Mouse (Mus musculus) embryonic facial prominence, embryonic 13.5 days (tissue): ENCODE data around the gene Gpx1. TPM values are rescaled to one million over a fixed set of nuclear protein-coding genes. Genes with fewer than 3 reads are reported as not detected.
"Not testable (repeated sequence)": the region's sequence is repeated elsewhere in the genome, so short reads cannot be mapped to it uniquely, and the experiment has no call there.

Source experiments
- ATAC-seq: fragments of 200-750 bp; cut with Nextera tagmentation; 2 replicates; pipeline ENCODE4 v1.8.0; 2017; ENCODE audit warnings: low read depth; ENCODE audit not compliant: insufficient number of reproducible peaks, insufficient read depth, low FRiP score, low TSS enrichment
- H3K27ac ChIP-seq: fragments of 300-500 bp; sonication (generic); 2 replicates; pipeline ENCODE4 v1.5.1; 2015; ENCODE audit warnings: moderate library complexity, mild to moderate bottlenecking, inconsistent platforms
- H3K27me3 ChIP-seq: fragments of 300-500 bp; sonication (generic); 2 replicates; pipeline ENCODE4 v1.6.1; 2015; ENCODE audit warnings: mild to moderate bottlenecking, inconsistent platforms
- H3K36me3 ChIP-seq: fragments of 300-500 bp; sonication (generic); 2 replicates; pipeline ENCODE4 v1.6.1; 2015; ENCODE audit warnings: mild to moderate bottlenecking, inconsistent platforms
- H3K4me1 ChIP-seq: fragments of 300-500 bp; sonication (generic); 2 replicates; pipeline ENCODE4 v1.6.1; 2015; ENCODE audit warnings: inconsistent platforms
- H3K4me2 ChIP-seq: fragments of 300-500 bp; sonication (generic); 2 replicates; pipeline ENCODE4 v1.6.1; 2015; ENCODE audit warnings: moderate library complexity, mild to moderate bottlenecking, inconsistent platforms
- H3K4me3 ChIP-seq: fragments of 300-500 bp; sonication (generic); 2 replicates; pipeline ENCODE4 v1.5.1; 2015; ENCODE audit warnings: mild to moderate bottlenecking, inconsistent platforms
- H3K9ac ChIP-seq: fragments of 300-500 bp; sonication (generic); 2 replicates; pipeline ENCODE4 v1.6.1; 2015; ENCODE audit warnings: mild to moderate bottlenecking, inconsistent platforms
- H3K9me3 ChIP-seq: fragments of 300-500 bp; sonication (generic); 2 replicates; pipeline ENCODE4 v1.6.1; 2016; ENCODE audit warnings: inconsistent platforms
- WGBS: fragments of 180-500 bp; shearing (Covaris S2); methylation state at CpG from one replicate; pipeline ENCODE4 v1.1.7; 2015; ENCODE audit warnings: mixed read lengths; 5-methylcytosine and 5-hydroxymethylcytosine counted together
- polyA plus RNA-seq: library from polyadenylated mRNA; unstranded; fragments of >200 nt; fragmentation: Nextera tagmentation; extraction: Ambion mirVana; gene quantifications from 2 replicates; pipeline ENCODE4 v1.2.1, GENCODE M21; 2015

Gene Gpx1
- polyA plus RNA-seq, 1 experiment from 2014 or later: 775 TPM

DNA sequence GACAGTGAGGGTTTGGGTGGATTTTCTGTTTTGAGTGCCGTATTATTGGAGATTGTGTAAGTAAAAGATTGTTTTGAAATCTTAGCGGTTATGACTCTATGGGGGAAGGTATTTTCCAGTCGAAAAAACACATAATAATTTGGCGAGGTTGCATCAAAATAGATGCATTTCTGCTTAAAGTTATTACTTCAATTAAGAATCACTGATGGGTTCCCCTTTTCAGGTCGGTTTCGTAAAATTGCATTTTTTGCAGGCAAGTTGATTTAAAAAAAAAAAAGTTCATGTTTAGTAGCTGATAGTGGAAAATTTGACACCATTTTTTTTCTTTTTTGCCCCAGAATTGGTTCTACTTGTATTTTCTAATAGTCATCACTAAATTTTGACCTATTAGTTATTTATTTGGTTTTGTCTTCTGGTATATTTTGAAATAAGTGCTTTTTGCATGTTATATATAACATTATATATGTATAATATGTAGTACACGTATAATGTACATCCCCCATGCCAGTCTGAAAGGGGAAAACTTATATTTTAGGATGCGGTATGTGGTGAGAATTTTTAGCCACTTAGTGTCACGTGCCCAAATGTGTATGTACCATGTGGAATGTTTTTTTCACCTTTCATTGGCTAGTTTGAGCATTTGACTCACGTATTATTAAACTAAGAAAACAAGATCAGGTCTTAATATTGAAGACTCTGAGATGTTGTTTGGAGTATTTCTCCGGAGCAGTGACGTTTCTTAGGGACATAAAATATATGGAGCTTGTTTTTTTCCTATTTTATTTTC, 31.5 kb upstream of the Gpx1 start:
- H3K4me3 ChIP-seq: peak overlapping the region; percentile 94
- H3K9me3 ChIP-seq: no peaks in the 10 kb centered on the region
- H3K4me2 ChIP-seq: peak overlapping the region; percentile 86
- peak overlapping the region; percentile 100 for H3K27ac ChIP-seq
- H3K27me3 ChIP-seq: no peaks in the 10 kb centered on the region
- ATAC-seq: no peak
- H3K9ac ChIP-seq: peak overlapping the region; percentile 98
- peaks cover 27% of the 10 kb centered on the region for H3K4me1 ChIP-seq
- H3K36me3 ChIP-seq: peaks cover 21% of the 10 kb centered on the region
- WGBS: 18% methylated on average over 12 of the region's 12 CpGs

DNA sequence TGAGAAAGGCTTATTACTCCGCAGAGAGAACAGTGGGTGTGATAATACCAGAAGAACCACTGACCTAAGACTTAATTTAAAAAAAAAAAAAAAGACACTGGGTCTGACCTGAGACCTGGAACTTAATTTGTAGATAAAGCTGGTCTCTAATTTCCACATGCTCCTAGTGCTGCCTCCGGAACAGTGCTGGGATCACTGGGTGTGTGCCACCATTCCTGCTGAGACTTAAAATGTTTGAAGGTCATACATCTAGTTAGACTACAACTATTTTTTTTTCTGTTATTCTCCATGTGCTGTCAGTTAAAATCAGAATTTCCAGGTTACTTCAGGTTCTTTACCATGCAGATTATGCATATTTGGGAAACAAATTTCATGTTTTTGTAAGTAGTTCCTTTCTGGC, 30.6 kb upstream of the Gpx1 start:
- H3K36me3 ChIP-seq: peaks cover 11% of the 10 kb centered on the region
- H3K4me2 ChIP-seq: peak overlapping the region; percentile 86
- no peaks in the 10 kb centered on the region for H3K9me3 ChIP-seq
- peak overlapping the region; percentile 94 for H3K4me3 ChIP-seq
- H3K9ac ChIP-seq: peak overlapping the region; percentile 67
- no peaks in the 10 kb centered on the region for H3K27me3 ChIP-seq
- WGBS: 55% methylated on average over 2 of the region's 2 CpGs
- no peak for ATAC-seq
- H3K27ac ChIP-seq: no peak overlapping the region
- peaks cover 27% of the 10 kb centered on the region for H3K4me1 ChIP-seq

DNA sequence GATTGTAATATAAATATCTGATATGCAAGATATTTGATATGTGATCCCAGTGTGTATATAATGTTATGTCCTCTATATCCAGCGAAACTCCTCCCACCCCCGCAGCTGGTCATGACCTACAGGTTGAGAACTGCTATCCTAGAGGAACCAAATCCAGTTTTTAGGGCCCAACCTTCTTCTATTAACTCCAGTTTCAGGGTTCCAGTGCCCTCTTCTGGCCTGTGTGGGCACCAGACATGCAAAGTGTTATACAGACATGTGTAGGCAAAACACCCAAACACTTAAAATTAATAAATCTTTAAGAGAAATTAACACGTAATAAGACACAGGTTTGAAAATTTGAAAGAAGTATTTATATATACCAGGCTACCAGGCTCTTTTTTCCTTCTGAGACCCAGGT, 21.1 kb upstream of the Gpx1 start:
- H3K9ac ChIP-seq: no peak overlapping the region
- H3K9me3 ChIP-seq: no peaks in the 10 kb centered on the region
- H3K27me3 ChIP-seq: no peaks in the 10 kb centered on the region
- no peak for ATAC-seq
- no peak overlapping the region for H3K4me3 ChIP-seq
- H3K4me2 ChIP-seq: no peak overlapping the region
- 94% methylated on average over 3 of the region's 3 CpGs for WGBS
- H3K4me1 ChIP-seq: no peaks in the 10 kb centered on the region
- no peak overlapping the region for H3K27ac ChIP-seq
- H3K36me3 ChIP-seq: peaks cover 35% of the 10 kb centered on the region

DNA sequence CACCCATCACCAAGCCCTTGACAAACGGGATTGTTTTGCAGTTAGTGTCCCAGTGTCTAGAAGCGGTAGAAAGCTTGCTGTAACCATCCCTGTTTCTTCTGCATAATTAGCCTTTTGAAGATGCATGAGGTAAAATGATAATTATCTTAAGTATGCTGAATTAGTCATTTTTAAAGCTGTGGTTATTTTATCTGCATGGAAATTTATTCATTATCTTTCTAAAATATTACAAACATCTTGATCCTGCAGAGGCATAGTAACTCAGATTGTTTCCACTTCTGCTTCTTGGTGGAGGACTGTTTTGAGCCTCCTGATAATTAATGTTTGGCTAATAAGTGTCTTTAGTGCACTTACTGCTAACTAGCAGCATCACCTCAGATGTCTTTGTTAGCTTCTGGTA, 20.2 kb upstream of the Gpx1 start:
- no peak for ATAC-seq
- Histone ChIP-seq H3K4me2 (no peak overlapping the region), H3K4me1 (no peaks in the 10 kb centered on the region), H3K27ac (no peak overlapping the region), H3K27me3 (no peaks in the 10 kb centered on the region), H3K4me3 (no peak overlapping the region), H3K9ac (no peak overlapping the region), H3K36me3 (peaks cover 38% of the 10 kb centered on the region), H3K9me3 (no peaks in the 10 kb centered on the region)
- WGBS: 82% methylated on average over 2 of the region's 2 CpGs

DNA sequence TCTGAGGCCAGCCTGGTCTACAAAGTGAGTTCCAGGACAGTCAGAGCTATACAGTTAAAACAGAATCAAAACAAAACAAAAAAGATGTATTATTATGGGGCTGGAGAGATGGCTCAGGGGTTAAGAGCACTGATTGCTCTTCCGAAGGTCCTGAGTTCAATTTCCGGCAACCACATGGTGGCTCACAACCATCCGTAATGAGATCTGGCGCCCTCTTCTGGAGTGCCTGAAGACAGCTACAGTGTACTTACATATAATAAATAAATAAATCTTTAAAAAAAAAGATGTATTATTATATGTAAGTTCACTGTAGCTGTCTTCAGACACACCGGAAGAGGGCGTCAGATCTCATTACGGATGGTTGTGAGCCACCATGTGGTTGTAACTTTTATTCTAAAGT, 16.6 kb upstream of the Gpx1 start:
- not testable (repeated sequence) for H3K4me2 ChIP-seq, H3K9me3 ChIP-seq, H3K4me1 ChIP-seq, H3K27ac ChIP-seq, ATAC-seq, H3K4me3 ChIP-seq, H3K9ac ChIP-seq, H3K27me3 ChIP-seq
- WGBS: 77% methylated on average over 7 of the region's 7 CpGs
- H3K36me3 ChIP-seq: peaks cover 34% of the 10 kb centered on the region

DNA sequence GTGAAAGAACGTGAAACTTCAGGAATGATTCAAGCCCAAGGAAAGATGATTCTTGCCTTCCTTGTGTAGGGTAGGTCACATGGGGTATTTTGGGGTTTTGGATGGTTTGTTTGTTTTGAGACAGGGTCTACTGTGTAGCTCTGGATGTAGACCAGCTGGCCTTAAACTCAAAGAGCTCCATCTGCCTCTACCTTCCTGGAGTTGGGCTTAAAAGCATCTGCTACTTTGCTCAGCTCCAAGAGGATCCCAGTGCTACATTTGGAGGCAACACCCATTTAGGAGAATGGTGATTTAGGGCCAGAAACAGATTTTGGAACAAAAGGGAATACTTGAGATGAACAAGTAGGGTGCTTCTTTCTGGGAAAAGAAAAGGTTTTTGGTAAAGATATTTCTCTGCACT, 13.9 kb upstream of the Gpx1 start:
- H3K4me3 ChIP-seq: no peak overlapping the region
- no peak overlapping the region for H3K27ac ChIP-seq
- no peaks in the 10 kb centered on the region for H3K9me3 ChIP-seq
- H3K4me2 ChIP-seq: no peak overlapping the region
- no peaks in the 10 kb centered on the region for H3K4me1 ChIP-seq
- no peak overlapping the region for H3K9ac ChIP-seq
- H3K27me3 ChIP-seq: no peaks in the 10 kb centered on the region
- ATAC-seq: no peak
- peaks cover 46% of the 10 kb centered on the region for H3K36me3 ChIP-seq
- WGBS: 87% methylated on average over 1 of the region's 1 CpGs

DNA sequence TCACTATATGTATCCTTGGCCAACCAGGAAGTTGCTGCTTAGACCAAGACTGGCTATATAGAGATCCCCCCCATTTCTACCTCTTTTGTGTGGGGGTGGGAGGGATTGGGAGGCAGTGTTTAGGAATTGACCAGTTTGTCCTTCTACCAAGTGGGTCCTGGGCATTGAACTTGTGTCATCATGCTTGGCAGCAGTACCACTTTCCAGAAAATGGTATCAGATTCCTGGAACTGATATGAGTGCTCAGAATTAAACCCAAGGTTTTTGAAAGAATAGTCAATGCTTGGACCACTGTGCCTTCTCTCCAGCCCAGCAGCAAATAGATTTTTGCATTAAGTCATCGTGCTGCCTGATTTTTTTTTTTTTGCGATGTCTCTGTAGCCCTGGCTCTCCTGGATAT, 12.9 kb upstream of the Gpx1 start:
- Histone ChIP-seq H3K9ac (no peak overlapping the region), H3K4me1 (no peaks in the 10 kb centered on the region), H3K4me2 (no peak overlapping the region), H3K27ac (no peak overlapping the region), H3K27me3 (no peaks in the 10 kb centered on the region), H3K4me3 (no peak overlapping the region), H3K36me3 (peaks cover 53% of the 10 kb centered on the region), H3K9me3 (no peaks in the 10 kb centered on the region)
- ATAC-seq: no peak
- 98% methylated on average over 2 of the region's 2 CpGs for WGBS

DNA sequence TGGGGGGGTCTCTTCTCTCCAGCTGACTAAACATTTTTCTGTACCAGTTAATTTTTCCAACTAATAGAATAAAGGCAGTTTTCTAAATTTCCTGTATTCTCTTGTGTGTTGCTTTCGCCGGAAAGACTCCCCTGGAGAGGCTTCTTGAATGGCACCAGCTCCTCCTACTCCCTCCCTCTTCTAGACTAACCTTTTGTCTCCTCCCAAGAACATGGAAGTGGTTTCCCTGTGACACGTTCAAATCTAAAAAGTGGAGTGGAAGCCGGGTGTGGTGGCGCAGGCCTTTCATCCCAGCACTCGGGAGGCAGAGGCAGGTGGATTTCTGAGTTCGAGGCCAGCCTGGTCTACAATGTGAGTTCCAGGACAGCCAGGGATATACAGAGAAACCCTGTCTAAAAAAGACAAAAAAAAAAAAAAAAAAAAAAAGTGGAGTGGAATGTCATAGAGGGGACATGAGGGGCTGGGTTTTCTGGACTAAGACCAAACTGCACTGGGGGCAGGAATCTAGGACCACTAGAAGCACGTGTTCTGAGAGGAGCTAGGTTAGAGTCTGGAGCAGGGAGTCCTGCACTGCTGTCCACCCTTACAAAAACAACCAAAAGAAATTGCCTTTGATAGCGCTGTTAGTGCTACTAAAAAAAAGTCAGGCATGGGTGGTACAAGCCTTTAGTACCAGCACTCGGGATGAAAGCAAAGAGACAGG, 704 bp upstream of the Gpx1 start:
- peaks cover 41% of the 10 kb centered on the region for H3K36me3 ChIP-seq
- peaks cover 26% of the 10 kb centered on the region for H3K4me1 ChIP-seq
- peak overlapping the region; percentile 98 for H3K27ac ChIP-seq
- H3K27me3 ChIP-seq: no peaks in the 10 kb centered on the region
- no peak for ATAC-seq
- whole genome bisulfite sequencing: 64% methylated on average over 10 of the region's 10 CpGs
- H3K9ac ChIP-seq: peak overlapping the region; percentile 94; the same call in 1 of the 2 replicates
- H3K9me3 ChIP-seq: no peaks in the 10 kb centered on the region
- peak overlapping the region; percentile 79; the same call in 1 of the 2 replicates for H3K4me3 ChIP-seq
- H3K4me2 ChIP-seq: peak overlapping the region; percentile 86

DNA sequence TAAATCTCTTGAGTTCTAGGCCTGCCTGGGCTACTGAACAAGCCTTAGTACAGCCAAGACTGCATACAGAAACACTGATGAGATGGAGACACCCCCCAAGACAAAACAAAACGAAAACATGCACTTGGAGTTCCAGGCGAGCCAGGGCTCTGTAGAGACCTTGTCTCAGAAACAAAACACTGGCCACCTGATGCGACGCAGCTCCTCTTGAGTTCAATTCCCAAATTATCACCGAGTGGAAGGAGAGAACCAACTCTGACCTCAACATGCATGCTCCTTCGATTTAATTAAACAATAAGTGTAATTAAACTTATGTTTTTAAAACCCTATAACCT, 185 bp upstream of the Gpx1 start:
- WGBS: 14% methylated on average over 6 of the region's 6 CpGs
- Histone ChIP-seq H3K9ac (peak overlapping the region; percentile 94), H3K27me3 (no peaks in the 10 kb centered on the region), H3K4me1 (peaks cover 26% of the 10 kb centered on the region), H3K9me3 (no peaks in the 10 kb centered on the region), H3K4me3 (peak overlapping the region; percentile 79), H3K4me2 (peak overlapping the region; percentile 86), H3K27ac (peak overlapping the region; percentile 98), H3K36me3 (peaks cover 36% of the 10 kb centered on the region)
- no peak; the same call in 1 of the 2 replicates for ATAC-seq

DNA sequence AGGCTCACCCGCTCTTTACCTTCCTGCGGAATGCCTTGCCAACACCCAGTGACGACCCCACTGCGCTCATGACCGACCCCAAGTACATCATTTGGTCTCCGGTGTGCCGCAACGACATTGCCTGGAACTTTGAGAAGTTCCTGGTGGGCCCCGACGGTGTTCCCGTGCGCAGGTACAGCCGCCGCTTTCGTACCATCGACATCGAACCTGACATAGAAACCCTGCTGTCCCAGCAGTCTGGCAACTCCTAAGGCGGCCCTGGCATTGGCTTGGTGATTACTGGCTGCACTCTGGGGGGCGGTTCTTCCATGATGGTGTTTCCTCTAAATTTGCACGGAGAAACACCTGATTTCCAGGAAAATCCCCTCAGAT, 1.2 kb downstream of the Gpx1 start:
- H3K4me3 ChIP-seq: peak overlapping the region; percentile 79
- no peak for ATAC-seq
- no peaks in the 10 kb centered on the region for H3K27me3 ChIP-seq
- peaks cover 23% of the 10 kb centered on the region for H3K36me3 ChIP-seq
- peak overlapping the region; percentile 94 for H3K9ac ChIP-seq
- no peaks in the 10 kb centered on the region for H3K9me3 ChIP-seq
- H3K4me2 ChIP-seq: peak overlapping the region; percentile 86
- peaks cover 26% of the 10 kb centered on the region for H3K4me1 ChIP-seq
- H3K27ac ChIP-seq: peak overlapping the region; percentile 98
- 9% methylated on average over 20 of the region's 20 CpGs for WGBS

DNA sequence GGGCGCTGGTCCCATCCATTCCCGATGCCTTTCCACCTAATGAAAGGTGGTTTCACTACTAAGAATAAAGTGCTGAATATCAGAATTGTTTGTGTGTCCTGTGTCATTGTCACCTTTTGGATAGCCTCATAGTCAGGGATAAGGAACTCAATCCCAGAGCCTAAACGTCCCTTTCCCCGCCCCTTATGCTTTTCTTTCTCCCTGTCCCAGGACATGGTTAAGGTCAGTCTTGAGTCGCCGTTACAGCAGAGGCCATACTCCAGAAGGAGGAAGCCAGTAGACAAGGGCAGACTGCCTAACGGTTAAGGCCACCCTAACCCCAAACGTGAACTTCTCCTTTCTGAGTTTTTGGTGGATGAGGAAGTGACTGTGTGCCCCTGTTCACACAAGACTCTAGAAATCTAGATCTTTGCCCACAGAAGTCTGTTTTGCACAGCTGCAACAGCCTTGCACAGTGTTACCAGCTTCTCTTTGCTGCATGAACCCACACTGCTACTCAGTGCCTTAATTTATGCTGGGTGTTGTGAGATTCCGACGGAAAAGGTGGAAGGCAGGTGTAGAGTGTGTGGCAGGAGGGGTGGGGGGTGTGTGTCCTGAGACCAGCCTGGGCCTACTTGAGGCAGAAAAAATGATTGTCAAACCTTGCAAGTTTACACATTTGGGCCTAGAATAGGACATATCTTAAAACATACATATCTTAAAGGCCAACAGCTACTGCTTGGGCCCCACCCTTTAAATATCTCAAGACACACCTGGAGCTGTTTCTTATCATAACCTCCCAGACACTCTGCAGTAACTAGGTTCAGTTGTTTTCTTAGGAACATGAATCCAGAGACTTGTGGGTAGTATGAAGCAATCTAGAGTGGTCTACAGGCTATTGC, 1.8 kb downstream of the Gpx1 start:
- Histone ChIP-seq H3K4me1 (peaks cover 26% of the 10 kb centered on the region), H3K27ac (peak overlapping the region; percentile 98), H3K4me2 (peak overlapping the region; percentile 86), H3K9ac (peak overlapping the region; percentile 94), H3K4me3 (peak overlapping the region; percentile 79), H3K36me3 (peaks cover 16% of the 10 kb centered on the region), H3K27me3 (no peaks in the 10 kb centered on the region), H3K9me3 (no peaks in the 10 kb centered on the region)
- 64% methylated on average over 10 of the region's 10 CpGs for WGBS
- no peak for ATAC-seq
